Mouse (Mus musculus) natural killer cell, adult 2 months (primary cell): Measurements from ENCODE around the gene Hoxa2.

Source experiments
- DNase-seq, 2 experiments: peaks; one replicate each; pipeline ENCODE4 v3.0.0; 2022; ENCODE audit warnings: low spot score in 2 of 2

Hoxa2 gene

DNA sequence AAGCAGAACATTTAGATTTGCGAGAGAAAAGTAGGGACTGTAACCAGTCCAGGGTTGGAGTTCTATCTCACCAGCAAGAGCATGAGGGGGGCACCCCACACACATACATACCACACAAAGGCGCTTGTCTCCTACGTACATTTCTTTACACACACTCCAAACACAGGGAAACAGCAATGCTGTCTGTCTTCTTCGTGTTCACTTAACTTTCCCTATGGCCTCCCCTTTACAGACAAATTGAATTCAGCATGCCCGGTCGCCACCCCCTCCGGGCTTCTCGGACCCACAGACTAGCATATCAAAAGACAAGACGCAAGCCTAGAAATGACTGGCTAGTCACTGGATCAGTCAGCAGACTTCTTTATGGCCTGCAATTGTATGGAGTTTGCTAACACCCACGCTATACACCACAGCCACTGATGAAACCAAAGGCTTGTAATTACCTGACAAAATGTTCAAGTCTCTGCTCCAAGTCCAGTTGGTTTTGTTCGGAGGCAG, 15.6 kb upstream of the Hoxa2 start:
- DNase-seq: no peak

DNA sequence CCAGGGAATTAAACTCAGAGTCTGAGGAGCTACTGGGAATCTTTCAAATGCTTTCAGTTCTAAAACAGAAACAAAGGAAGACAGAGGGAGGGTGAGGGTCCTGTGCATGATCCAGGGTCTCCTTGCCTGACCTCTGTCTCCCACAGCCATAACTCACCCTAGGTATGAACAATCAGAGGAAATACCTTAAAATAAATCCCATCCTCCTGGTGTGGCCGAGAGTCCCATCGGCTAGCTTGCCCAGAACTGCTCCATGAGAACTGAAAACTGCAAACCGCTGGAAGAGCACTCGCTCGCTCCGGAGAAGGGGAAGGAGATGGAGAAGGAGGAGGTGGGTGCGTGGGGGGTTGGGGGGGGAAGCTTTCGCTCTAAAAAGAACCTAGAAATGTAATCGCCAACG, 15.1 kb upstream of the Hoxa2 start:
- DNase-seq: no peak

DNA sequence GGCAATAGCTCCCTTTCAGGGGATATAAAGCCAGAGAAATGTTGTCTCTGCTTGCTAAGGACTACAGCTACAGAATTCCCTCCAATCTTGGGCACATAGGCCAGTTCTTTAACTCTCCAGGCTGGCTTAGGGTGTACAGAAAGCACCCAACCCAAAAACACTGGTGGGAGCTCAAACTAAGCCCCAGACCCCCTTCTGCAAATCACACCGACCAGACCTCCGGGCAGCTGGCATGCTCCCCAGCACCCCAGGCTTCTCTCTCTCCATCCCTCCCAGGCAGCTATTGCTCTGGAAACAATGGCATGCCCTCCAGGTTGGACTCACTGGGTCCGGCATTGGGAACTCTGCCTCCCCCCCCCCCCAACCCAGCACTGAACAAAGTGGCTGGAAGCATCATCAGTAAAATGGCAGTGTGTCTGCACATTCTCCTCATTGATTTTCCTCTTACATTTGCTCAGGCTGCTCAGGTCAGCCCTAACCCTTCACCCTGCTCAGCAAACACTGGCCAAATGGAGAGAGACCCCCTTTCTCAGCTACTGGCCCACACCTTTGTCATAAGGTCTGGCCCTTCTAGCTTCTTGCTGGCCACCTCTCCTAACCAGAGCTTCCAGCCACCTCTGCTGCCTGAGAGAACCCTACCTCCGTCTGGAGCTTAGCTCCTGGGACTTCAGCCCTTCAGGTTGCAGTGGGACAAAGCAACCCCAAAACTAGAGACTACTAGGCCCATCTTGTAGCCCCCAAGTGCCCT, 14.5 kb upstream of the Hoxa2 start:
- DNase-seq: no peak

DNA sequence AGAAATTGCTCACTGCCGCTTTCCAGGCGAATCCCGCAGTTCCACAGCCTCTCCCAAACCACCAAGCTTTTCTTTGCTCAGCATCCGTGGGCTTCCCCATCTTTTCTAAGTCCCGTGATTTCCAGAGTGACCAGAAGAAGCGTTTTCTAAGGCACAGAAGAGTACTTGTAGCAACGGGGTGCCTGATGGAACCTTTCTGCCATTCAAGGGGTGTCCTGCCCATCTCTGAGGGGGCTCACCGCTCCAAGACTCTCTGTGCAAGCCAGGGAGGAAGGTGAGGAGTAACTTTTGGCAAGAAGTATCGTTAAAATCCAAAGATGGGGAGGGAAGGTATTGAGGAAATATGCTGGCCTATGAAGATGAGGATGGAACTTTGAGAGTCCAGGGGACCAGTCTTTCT, 13.2 kb upstream of the Hoxa2 start:
- no peak for DNase-seq

DNA sequence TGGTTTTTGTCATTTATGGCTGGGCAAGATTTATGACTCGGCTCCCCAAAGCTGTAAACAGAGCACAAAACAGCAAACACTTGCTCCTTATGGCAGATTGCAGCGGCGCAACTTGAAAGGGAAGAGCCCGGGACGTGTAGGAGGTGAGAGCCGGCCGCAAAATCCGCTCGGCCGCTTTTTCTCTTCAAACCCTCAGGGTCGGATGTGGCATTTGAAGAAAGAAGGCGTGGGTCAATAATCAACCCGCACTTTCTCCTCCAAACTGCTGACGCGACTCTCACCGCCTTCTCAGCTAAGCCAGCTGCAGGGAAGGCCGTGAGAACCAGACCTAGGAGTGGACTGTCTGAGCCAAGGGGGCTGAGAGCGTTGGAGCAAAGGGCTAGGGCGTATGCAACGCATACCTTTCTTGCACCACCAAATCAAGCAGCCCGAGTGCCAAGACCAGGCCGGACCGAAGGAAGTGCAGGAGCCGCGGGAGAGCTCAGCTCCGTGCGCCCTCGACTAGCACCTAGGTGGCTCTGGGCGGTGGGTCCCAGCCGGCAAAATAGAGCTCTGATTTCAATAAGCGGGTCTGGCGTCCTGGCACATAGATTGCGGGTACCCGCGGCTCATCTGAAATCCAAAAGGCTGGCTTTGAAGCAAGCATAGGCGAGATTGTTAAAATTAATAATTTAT, 12.6 kb upstream of the Hoxa2 start, which contains the start of gene 5730596B20Rik:
Gene 5730596B20Rik, plus strand, starts transcription at position 438 of the 675 bp plus-strand sequence.
- no peak for DNase-seq

DNA sequence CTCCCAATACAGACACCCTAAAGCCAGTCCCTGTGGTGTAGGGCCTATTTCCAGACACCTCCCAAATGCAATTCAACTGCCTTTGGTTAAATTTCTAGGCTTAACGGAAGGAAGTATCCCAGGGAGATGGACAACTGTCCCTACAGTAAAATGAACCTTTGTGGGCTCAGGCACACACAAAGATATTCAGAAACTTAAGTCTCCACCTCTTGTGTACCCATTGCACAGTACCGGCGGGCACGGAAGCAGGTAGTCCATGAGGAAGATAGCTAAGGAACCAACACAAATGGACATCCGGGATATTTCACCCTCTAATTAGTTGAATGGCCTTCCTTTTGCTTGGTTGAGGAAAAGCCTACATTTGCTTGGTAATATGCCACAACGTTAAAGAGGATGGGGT, 11.8 kb upstream of the Hoxa2 start:
- DNase-seq: no peak

DNA sequence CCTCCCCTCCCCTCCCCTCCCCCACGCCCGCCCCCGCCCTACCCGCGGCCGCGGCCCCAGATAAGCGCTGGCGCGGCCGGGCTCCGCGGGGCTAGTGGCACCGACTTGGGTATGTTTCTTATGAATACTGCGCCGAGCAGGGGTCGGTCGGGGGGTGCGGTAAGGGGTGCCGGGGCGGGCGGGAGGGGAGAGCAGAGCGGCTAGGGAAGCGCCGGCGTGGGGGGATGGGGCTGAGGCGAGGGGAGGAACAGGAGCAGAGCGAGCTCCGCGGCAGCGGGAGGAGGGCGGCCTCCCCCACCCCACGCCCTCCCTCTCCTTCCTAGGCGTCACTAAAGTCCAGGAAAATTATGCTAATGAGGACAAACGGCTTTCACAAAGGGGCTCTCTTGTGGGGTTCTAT, 11.2 kb upstream of the Hoxa2 start:
- no peak for DNase-seq

DNA sequence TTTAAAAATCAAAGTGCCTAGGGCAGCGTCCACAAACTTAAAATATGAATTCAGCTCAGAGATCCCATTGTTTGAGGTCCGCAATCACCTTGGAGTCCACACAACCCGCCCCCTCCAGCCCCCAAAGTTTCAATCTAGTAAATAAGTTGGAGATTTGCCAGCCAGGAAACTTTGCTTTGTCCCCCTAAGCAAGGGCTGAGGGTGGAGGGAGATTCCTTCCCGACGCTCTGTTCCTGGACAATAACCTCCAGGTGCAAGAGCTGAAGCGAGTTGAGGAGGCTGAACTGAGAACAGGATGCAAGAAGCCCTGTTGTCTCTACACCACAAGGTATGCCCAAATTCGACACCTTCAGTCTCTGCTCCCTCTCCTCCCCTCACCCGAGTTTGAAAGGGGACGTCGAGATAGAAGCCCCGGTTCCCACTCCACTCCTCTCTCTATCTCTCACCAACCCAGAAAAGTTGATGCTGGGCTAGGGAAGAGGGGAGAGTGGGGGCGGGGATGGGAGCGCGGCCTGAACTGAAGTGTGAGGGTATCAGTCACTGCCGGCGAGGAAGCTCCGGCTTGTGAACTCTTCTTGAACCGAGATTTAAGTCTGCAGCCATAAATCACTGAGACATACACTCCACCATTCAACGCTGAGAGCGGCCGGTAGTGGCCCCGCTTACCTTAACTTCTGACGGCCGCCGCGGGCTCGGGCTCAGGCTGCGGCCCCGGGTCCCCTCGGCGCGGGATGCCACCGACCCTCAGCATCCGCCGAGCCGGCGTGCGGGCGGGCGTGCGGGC, 10.5 kb upstream of the Hoxa2 start:
- no peak for DNase-seq

DNA sequence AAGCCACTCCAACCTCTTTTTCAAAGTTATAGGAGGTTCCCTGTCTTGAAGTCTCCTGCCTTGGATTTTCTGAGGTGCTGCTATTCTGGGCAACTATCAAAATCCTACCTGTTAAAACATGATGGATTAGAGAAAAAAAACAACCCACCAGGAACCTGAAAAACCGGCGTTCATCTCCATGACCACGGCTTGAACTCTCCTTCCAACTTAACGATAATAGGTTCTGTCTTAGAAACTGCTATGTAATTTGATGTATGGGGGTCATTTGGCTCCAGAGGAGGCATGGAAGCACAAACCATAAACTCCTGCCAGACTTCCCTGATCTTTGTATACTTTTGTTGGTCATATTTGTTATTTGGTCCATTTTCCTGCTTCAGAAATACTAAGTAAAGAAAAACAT, 9.0 kb upstream of the Hoxa2 start:
- DNase-seq: no peak

DNA sequence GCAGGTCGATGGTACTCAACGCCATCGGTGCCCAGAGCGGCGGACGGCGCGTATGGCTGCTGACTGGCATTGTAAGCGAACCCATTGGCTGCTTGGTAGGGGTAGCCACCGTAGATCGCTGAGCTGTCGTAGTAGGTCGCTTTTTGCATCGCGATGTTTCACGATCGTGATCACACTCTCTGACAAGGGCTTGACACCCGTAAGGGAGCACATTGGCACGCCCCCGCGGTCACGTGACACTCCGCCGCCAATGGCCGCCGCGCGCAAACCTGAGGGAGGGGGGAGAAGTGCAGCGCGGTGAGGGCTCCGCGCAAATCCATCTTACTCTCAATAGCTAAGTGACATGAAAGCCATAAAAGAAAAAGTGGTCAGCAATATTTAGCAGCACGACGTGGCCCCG, 7.9 kb upstream of the Hoxa2 start:
- no peak for DNase-seq

DNA sequence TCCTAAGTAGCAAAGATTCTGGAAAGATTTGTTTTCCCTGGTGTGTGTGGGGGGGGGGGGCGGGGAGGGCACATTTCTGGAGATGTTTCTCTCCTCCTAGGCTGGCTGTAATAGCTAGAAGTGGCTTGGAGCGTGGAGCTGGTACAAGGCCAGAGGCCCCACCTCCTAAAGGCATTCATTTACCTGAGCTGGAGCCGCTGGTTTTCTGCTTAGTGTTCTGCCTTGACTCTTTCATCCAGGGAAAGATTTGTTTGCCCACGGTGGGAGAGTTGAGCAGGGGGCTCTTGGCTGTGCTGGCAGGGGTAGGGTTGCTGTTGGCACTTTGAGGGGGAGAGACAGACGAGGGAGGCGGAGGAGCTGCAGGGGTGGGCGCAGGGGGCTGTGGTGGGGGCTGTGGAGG, 7.3 kb upstream of the Hoxa2 start:
- DNase-seq: no peak

DNA sequence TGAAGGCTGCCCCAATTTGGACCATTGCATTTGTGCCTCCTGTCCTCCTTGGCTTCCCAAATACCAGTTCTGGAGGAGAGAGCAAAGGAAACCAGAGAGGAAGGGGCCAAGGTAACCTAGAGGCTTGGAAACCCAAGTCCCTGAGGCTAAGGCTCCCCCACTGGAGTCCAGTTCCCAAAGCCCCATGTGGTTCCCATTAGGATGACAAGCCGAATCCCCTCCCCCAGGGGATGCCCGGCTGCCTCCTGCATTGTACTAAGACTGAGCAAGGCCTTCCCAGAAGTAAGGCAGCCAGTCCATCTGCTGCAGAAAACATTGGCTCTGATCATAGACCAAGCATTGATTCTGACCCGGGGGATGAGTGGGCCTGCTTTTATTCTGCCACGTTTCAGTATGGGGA, 6.7 kb upstream of the Hoxa2 start:
- no peak for DNase-seq

DNA sequence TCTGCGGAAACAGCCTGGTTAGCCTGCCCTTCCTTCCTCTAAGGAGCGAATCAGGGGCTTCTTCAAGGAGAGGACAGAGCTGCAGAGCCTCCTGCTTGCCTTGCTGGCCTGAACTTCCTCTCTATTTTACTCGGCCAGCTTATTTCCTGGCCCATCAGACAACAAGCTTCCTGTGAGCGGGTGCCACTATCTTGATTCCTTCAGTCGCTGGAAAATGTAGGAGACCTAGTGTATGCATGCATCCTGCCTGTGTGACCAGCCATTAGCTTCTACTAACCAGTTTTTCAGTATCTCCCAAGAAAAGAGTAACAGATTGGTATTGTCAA, 6.2 kb upstream of the Hoxa2 start:
- DNase-seq: no peak

DNA sequence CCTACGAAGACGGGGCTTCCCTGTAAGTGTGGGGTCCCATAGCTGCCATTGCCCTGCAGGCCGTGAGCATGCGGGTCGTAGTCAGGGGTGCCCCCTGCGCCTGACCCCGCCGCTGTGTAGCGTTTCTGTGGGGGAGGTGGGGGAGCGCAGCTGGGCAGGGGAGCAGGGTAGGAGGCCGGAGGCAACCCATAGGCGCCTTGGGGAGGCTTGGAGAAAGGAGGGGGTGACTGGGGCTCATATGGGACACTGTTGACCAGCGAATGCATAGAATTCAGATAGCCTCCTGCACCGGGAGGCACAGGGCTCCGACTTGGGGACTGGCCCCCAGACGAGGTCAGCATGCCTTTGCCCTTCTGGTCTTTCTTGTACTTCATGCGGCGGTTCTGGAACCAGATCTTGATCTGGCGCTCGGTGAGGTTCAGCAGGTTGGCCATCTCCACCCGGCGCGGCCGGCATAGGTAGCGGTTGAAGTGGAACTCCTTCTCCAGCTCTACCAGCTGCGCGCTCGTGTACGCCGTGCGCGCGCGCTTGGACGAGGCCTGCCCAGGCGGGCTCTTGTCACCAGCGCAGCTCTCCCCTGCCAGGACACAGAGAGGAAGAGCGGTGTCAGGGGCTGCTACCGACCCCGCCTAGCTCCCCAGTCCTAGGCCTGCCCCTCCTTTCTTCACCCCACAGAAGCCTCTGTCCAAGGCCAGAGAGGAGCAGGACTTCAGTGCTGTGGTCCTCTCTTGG, 5.7 kb upstream of the Hoxa2 start:
- no peak for DNase-seq

DNA sequence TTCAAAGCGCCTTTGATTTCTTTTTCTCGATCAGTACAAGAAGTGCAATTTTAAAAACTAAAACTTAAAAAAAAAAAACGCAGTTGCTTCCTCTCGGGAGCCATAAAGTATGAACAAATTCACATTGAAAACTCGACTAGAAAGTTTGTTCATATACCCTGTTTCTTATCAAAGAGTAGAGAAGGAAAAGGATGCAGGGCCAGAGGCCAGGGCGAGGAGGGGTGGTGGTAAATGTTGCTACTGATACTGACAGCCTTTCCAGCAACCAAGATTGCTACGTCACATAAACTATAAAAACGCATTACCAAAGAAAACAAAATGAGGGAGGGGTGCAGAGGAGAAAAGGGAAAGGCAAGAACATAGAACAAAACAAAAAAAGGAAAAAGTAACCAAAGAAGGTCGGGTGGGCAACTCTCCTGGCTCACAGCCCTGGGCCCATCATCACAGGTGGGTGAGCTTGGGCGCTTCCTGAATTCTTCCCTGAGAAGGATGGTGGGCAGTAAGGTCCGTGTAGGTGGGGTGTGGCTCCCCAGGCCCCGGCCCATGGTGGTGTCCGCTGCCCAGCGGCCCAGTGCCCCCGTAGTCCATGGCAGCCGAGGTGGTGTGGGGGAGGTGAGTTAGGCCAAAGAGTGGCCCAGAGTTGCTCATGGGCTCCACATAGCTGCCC, 5.0 kb upstream of the Hoxa2 start:
- no peak for DNase-seq

DNA sequence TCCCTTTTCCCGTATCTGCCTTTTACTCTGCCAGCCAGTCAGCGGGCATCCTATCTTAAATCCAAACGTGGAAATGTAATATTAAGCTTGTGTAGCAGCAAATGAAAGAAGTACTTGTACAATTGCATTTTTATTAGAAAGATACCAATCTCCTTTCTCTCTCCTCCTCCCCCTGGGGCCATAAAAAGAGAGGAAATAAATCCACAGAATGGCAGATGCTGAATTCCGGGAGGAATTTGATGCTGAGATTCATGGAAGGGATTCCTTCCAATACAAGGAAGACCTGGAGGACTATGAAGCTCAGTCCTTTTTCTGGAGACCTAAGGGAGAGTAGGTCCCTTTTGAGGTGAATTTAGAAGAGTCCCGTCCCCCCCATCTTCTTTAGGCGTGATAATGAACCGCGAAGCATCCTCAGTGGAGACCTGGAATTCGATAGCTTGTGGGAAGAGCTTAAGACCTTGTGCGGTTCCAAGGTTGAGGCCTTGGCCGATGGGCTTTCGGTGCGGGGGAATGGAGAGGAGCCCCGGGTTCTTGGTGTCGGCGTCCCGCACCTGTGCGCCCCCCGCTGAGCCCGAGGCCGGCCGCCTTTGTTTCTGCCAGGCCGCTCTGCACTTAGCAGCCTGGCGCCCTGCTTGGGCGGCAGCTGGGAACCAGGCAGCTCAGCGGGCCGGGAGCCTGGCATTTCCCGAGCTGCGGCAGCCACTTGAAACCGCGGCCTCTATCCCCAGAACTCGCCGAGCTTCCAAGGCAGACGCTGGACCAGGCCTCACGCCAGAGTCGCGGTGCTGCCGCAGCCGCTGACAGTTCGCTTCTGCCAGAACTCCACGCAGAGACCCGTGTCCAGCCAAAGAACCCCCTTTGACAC, 3.8 kb upstream of the Hoxa2 start:
- no peak for DNase-seq

DNA sequence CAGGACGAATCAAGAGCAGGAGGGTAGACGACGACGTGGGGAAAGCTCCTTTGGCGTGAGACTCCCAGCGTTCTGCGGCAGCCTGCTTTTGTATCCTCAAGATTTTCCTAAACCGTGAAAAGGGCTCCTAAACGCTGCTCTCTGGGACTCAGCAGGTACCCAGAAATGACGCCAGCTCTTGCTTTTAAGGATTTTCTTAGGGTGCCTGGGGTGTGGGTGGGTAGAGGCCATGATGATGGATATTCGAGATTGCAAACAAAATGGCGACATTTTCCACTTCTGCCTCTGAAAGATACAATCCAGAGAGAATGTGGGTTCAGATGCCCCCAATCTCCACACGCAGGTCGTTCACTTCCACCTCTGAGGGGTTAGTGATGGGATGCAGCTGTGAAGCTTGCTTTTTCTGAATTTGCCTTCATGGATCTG, 3.1 kb upstream of the Hoxa2 start:
- DNase-seq: no peak

DNA sequence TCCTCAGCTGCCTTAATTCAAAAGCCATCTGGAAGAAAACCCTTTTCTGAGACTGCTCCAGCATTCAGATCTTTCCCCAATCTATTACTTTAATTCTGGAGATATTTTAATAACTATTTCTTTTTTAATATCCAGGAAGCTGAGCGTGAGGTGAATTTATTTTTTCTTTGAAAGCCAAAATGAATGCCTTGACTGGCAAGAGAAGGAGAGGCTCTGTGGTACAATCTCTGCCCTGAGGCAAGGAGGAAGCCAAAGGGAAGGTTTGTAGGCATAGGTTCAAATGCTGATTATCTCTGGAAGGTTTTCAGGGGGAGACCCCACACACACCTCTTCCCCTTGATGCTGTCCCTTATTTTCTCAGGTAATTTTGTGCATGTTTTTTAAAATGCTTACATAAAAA, 2.5 kb upstream of the Hoxa2 start:
- no peak for DNase-seq

DNA sequence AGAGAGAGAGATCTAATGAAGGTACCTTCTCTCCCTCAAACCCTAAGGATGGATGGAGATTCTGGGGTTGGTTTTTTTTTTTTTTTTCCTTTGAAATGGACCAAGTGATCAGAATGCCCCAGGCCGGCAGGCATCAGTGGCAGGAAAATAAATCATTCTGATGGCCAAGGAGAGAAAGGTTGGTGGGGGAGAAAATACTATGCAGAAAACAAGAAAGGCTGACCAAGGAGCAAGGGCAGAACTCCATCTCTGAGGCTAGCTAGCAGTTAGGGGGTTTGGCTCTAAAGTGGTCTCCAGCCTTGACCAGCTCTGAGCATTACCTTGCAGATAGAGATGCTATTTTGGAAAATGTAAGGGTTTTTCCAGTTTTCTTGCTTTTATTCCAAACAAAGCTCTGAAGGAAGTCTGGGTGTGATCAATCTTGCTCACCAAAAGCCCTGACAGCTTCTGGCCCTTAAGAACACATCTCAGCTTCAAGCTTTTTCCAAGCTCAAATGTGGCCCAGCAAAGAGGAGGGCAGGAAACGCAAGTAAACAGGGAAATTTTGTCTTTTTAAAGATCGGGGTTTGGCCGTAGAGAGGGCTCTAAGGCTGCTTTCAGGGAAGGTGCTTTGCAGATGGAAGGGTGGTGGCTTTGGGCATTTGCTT, 1.9 kb upstream of the Hoxa2 start:
- no peak for DNase-seq
